Mouse (Mus musculus): ENCODE results near the gene Timeless. TPM values are rescaled to one million over a fixed set of nuclear protein-coding genes. Genes with fewer than 3 reads are reported as not detected.

Gene Timeless
- polyA plus RNA-seq, 1 experiment from 2014 or later, result 68.2 TPM

Other genes with a start within 250 kb of the Timeless start
- not detected in 2 replicates for gene Hsd17b6, start 224.5 kb upstream of the Timeless start, polyA plus RNA-seq (2014; fragmentation: Nextera tagmentation; extraction: Ambion mirVana)
- 98.1 and 100.0 TPM in 2 replicates for gene Prim1, start 216.9 kb upstream of the Timeless start, polyA plus RNA-seq (2014; fragmentation: Nextera tagmentation; extraction: Ambion mirVana)
- gene Naca, start 196.5 kb upstream of the Timeless start, polyA plus RNA-seq (2014; fragmentation: Nextera tagmentation; extraction: Ambion mirVana), result 967 and 1,287 TPM in 2 replicates
- gene Ptges3, start 173.1 kb upstream of the Timeless start, polyA plus RNA-seq (2014; fragmentation: Nextera tagmentation; extraction: Ambion mirVana), result 566 and 622 TPM in 2 replicates
- gene Atp5b, start 148.8 kb upstream of the Timeless start, polyA plus RNA-seq (2014; fragmentation: Nextera tagmentation; extraction: Ambion mirVana), result 2,294 and 2,764 TPM in 2 replicates
- 17.6 and 33.7 TPM in 2 replicates for gene Baz2a, start 140.5 kb upstream of the Timeless start, polyA plus RNA-seq (2014; fragmentation: Nextera tagmentation; extraction: Ambion mirVana)
- 35.6 and 36.0 TPM in 2 replicates for gene Rbms2, start 51.8 kb upstream of the Timeless start, polyA plus RNA-seq (2014; fragmentation: Nextera tagmentation; extraction: Ambion mirVana)
- 0.89 and 1.1 TPM in 2 replicates for gene Gls2, start 37.6 kb upstream of the Timeless start, polyA plus RNA-seq (2014; fragmentation: Nextera tagmentation; extraction: Ambion mirVana)
- gene Spryd4, start 20.3 kb upstream of the Timeless start, polyA plus RNA-seq (2014; fragmentation: Nextera tagmentation; extraction: Ambion mirVana), result 31.1 and 34.8 TPM in 2 replicates
- gene Mip, start 6.2 kb upstream of the Timeless start, polyA plus RNA-seq (2014; fragmentation: Nextera tagmentation; extraction: Ambion mirVana), result not detected in 2 replicates
- gene Apon, start 22.0 kb downstream of the Timeless start, polyA plus RNA-seq (2014; fragmentation: Nextera tagmentation; extraction: Ambion mirVana), result 0.29 and 0.70 TPM in 2 replicates
- gene Apof, start 36.6 kb downstream of the Timeless start, polyA plus RNA-seq (2014; fragmentation: Nextera tagmentation; extraction: Ambion mirVana), result not detected in 2 replicates
- 8.4 and 11.8 TPM in 2 replicates for gene Stat2, start 38.5 kb downstream of the Timeless start, polyA plus RNA-seq (2014; fragmentation: Nextera tagmentation; extraction: Ambion mirVana)
- gene Il23a, start 66.7 kb downstream of the Timeless start, polyA plus RNA-seq (2014; fragmentation: Nextera tagmentation; extraction: Ambion mirVana), result 0.24 and 0.29 TPM in 2 replicates
- gene Pan2, start 71.3 kb downstream of the Timeless start, polyA plus RNA-seq (2014; fragmentation: Nextera tagmentation; extraction: Ambion mirVana), result 32.6 and 44.0 TPM in 2 replicates
- gene Cnpy2, start 90.4 kb downstream of the Timeless start, polyA plus RNA-seq (2014; fragmentation: Nextera tagmentation; extraction: Ambion mirVana), result 347 and 389 TPM in 2 replicates
- 135 and 225 TPM in 2 replicates for gene Cs, start 105.7 kb downstream of the Timeless start, polyA plus RNA-seq (2014; fragmentation: Nextera tagmentation; extraction: Ambion mirVana)
- gene Coq10a, start 136.9 kb downstream of the Timeless start, polyA plus RNA-seq (2014; fragmentation: Nextera tagmentation; extraction: Ambion mirVana), result 15.5 and 18.6 TPM in 2 replicates
- gene Ankrd52, start 145.1 kb downstream of the Timeless start, polyA plus RNA-seq (2014; fragmentation: Nextera tagmentation; extraction: Ambion mirVana), result 12.7 and 19.3 TPM in 2 replicates
- gene Slc39a5, start 169.2 kb downstream of the Timeless start, polyA plus RNA-seq (2014; fragmentation: Nextera tagmentation; extraction: Ambion mirVana), result 15.1 and 22.6 TPM in 2 replicates
- gene Nabp2, start 179.4 kb downstream of the Timeless start, polyA plus RNA-seq (2014; fragmentation: Nextera tagmentation; extraction: Ambion mirVana), result 87.8 and 103 TPM in 2 replicates
- 35.6 and 36.4 TPM in 2 replicates for gene Rnf41, start 179.6 kb downstream of the Timeless start, polyA plus RNA-seq (2014; fragmentation: Nextera tagmentation; extraction: Ambion mirVana)
- 64.8 and 96.7 TPM in 2 replicates for gene Smarcc2, start 227.2 kb downstream of the Timeless start, polyA plus RNA-seq (2014; fragmentation: Nextera tagmentation; extraction: Ambion mirVana)

Measured in kidney, embryonic 14.5 days (tissue).